Mouse (Mus musculus) stomach, postnatal 0 days (tissue): ENCODE measurements around the gene Gga1.

Experiments
- CTCF ChIP-seq: IDR thresholded peaks from 2 replicates; pipeline ENCODE4 v1.5.1; 2016; ENCODE audit warnings: antibody characterized with exemption, low read depth, mild to moderate bottlenecking, moderate library complexity
- EP300 ChIP-seq: optimal IDR thresholded peaks from 2 replicates; pipeline ENCODE3; 2016; ENCODE audit warnings: antibody characterized with exemption

DNA sequence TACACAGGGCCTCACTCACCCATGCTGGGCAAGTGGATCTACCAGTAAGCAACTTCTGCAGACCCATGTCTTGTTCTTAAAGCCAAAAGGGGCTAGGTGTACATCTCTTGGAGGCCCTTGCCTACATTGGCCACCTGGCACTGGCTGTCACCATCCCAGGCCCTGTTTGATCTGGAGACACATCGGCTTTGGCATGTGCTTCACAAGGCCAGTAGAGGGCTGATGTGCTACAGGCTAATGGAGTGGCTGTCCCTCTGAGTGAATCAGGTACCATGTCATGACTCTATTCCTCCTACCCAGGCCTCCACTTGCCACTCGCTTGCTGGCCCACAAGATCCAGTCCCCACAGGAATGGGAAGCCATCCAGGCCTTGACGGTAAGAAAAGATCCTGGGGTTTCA lies 4.8 kb downstream of the Gga1 start:
- peak; percentile 51 for TF ChIP-seq CTCF
- no peak for TF ChIP-seq EP300
